Mouse (Mus musculus) heart, adult 9 months (tissue): ENCODE measurements around the gene Sh3gl3.

Experiments used
- DNase-seq, 2 experiments: peaks; one replicate each; pipeline ENCODE4 v3.0.0; 2022; ENCODE audit warnings: low spot score in 2 of 2

Sh3gl3 gene

GRCm38 (mm10) chr7:82287242-82287641 lies 113.6 kb downstream of the Sh3gl3 start:
- DNase-seq = no peak

- DNase-seq = no peak
These were observed 119.8 kb downstream of the Sh3gl3 start for GRCm38 (mm10) chr7:82293441-82293840.

- no peak for DNase-seq
These were observed 120.4 kb downstream of the Sh3gl3 start for GRCm38 (mm10) chr7:82294083-82294482.

- DNase-seq = no peak
These were observed 121.0 kb downstream of the Sh3gl3 start for GRCm38 (mm10) chr7:82294611-82295010.

- DNase-seq = no peak
These were observed 134.8 kb downstream of the Sh3gl3 start for GRCm38 (mm10) chr7:82308398-82308797.

GRCm38 (mm10) chr7:82318515-82318914 lies 144.9 kb downstream of the Sh3gl3 start:
- no peak for DNase-seq

- no peak for DNase-seq
These were observed 153.0 kb downstream of the Sh3gl3 start for GRCm38 (mm10) chr7:82326616-82327015.

GRCm38 (mm10) chr7:82327201-82327600 lies 153.6 kb downstream of the Sh3gl3 start:
- no peak for DNase-seq

GRCm38 (mm10) chr7:82327881-82328280 lies 154.2 kb downstream of the Sh3gl3 start:
- no peak for DNase-seq

GRCm38 (mm10) chr7:82329831-82330230 lies 156.2 kb downstream of the Sh3gl3 start:
- no peak for DNase-seq

GRCm38 (mm10) chr7:82330860-82331259 lies 157.2 kb downstream of the Sh3gl3 start:
- DNase-seq = peak in 1 of 2 experiments; percentile 35

- DNase-seq = no peak
These were observed 160.4 kb downstream of the Sh3gl3 start for GRCm38 (mm10) chr7:82334000-82334399.

GRCm38 (mm10) chr7:82335211-82336121 lies 161.8 kb downstream of the Sh3gl3 start, which contains the start of gene Adamtsl3:
Gene Adamtsl3 (plus strand): TSS chr7:82335694.
- peak; percentile 29 to 41 for DNase-seq

GRCm38 (mm10) chr7:82336132-82336531 lies 162.5 kb downstream of the Sh3gl3 start:
- peak; percentile 79 to 81 for DNase-seq

GRCm38 (mm10) chr7:82338121-82338520 lies 164.5 kb downstream of the Sh3gl3 start:
- no peak for DNase-seq

- DNase-seq = no peak
These were observed 164.9 kb downstream of the Sh3gl3 start for GRCm38 (mm10) chr7:82338532-82338931.

- no peak for DNase-seq
These were observed 165.6 kb downstream of the Sh3gl3 start for GRCm38 (mm10) chr7:82339214-82339613.

- peak in 1 of 2 experiments; percentile 28 for DNase-seq
These were observed 167.8 kb downstream of the Sh3gl3 start for GRCm38 (mm10) chr7:82341476-82341875.

- no peak for DNase-seq
These were observed 173.1 kb downstream of the Sh3gl3 start for GRCm38 (mm10) chr7:82346706-82347105.

GRCm38 (mm10) chr7:82349796-82350195 lies 176.2 kb downstream of the Sh3gl3 start:
- no peak for DNase-seq

GRCm38 (mm10) chr7:82350421-82350820 lies 176.8 kb downstream of the Sh3gl3 start:
- DNase-seq = peak; percentile 39 to 47
